Mouse (Mus musculus) mouse trophoblast stem cell (cell line): ENCODE measurements around the gene Cask.

ENCODE experiments used
- in situ Hi-C, 2 experiments: fragments of 300-500 bp; cut with MseI, MboI; formaldehyde crosslinking; loops; 2 replicates in 1 of 2; 3 replicates in 1 of 2; pipeline ENCODE4 v1.15.1; 2025

Gene Cask

GRCm38 (mm10) chrX:13720296-13720829, 130.8 kb downstream of the Cask start:
- in situ Hi-C loops, result no loop called here

GRCm38 (mm10) chrX:13718283-13718682, 132.9 kb downstream of the Cask start:
- in situ Hi-C loops, result no loop called here

GRCm38 (mm10) chrX:13716796-13717569, 134.2 kb downstream of the Cask start:
- in situ Hi-C loops, result no loop called here

- in situ Hi-C loops, result no loop called here
Measured at GRCm38 (mm10) chrX:13710174-13710573, 141.0 kb downstream of the Cask start.

- in situ Hi-C loops, result loop anchor here in 1 of 2 experiments (10.0 kb wide), 1 partner anchor 60 kb away; no protein-coding TSS in a partner anchor
Measured at GRCm38 (mm10) chrX:13705051-13705450, 146.1 kb downstream of the Cask start.

GRCm38 (mm10) chrX:13700681-13701080, 150.5 kb downstream of the Cask start:
- in situ Hi-C loops, result loop anchor here in 1 of 2 experiments (10.0 kb wide), 1 partner anchor 64 kb away; no protein-coding TSS in a partner anchor

- in situ Hi-C loops, result no loop called here
Measured at GRCm38 (mm10) chrX:13691865-13692264, 159.3 kb downstream of the Cask start.

- in situ Hi-C loops, result no loop called here
Measured at GRCm38 (mm10) chrX:13688356-13688755, 162.8 kb downstream of the Cask start.

- in situ Hi-C loops, result no loop called here
Measured at GRCm38 (mm10) chrX:13686589-13686988, 164.6 kb downstream of the Cask start.

- in situ Hi-C loops, result no loop called here
Measured at GRCm38 (mm10) chrX:13681748-13682147, 169.4 kb downstream of the Cask start.

GRCm38 (mm10) chrX:13673001-13673400, 178.2 kb downstream of the Cask start:
- in situ Hi-C loops, result loop anchor here (25.0 kb wide), 1 partner anchor 436 kb away; no protein-coding TSS in a partner anchor

GRCm38 (mm10) chrX:13670342-13670741, 180.8 kb downstream of the Cask start:
- in situ Hi-C loops, result loop anchor here (25.0 kb wide), 1 partner anchor 433 kb away; no protein-coding TSS in a partner anchor

GRCm38 (mm10) chrX:13668867-13669266, 182.3 kb downstream of the Cask start:
- in situ Hi-C loops, result loop anchor here (25.0 kb wide), 1 partner anchor 432 kb away; no protein-coding TSS in a partner anchor

GRCm38 (mm10) chrX:13661063-13661462, 190.1 kb downstream of the Cask start, which contains the start of gene Gpr82:
Gene Gpr82, plus strand, starts transcription at chrX:13661363.
- in situ Hi-C loops, result loop anchor here (25.0 kb wide), 1 partner anchor 424 kb away; no protein-coding TSS in a partner anchor

GRCm38 (mm10) chrX:13659201-13659890, 191.8 kb downstream of the Cask start:
- in situ Hi-C loops, result loop anchor here (25.0 kb wide), 1 partner anchor 422 kb away; no protein-coding TSS in a partner anchor

- in situ Hi-C loops, result loop anchor here (25.0 kb wide), 1 partner anchor 421 kb away; no protein-coding TSS in a partner anchor
Measured at GRCm38 (mm10) chrX:13658616-13659140, 192.5 kb downstream of the Cask start.

- in situ Hi-C loops, result loop anchor here (25.0 kb wide), 1 partner anchor 419 kb away; no protein-coding TSS in a partner anchor
Measured at GRCm38 (mm10) chrX:13656721-13657120, 194.4 kb downstream of the Cask start.

- in situ Hi-C loops, result loop anchor here (25.0 kb wide), 1 partner anchor 419 kb away; no protein-coding TSS in a partner anchor
Measured at GRCm38 (mm10) chrX:13655906-13656305, 195.3 kb downstream of the Cask start.

- in situ Hi-C loops, result loop anchor here (25.0 kb wide), 1 partner anchor 418 kb away; no protein-coding TSS in a partner anchor
Measured at GRCm38 (mm10) chrX:13655005-13655421, 196.2 kb downstream of the Cask start.

GRCm38 (mm10) chrX:13652291-13652690, 198.9 kb downstream of the Cask start:
- in situ Hi-C loops, result loop anchor here (25.0 kb wide), 1 partner anchor 415 kb away; no protein-coding TSS in a partner anchor

GRCm38 (mm10) chrX:13651889-13652288, 199.3 kb downstream of the Cask start:
- in situ Hi-C loops, result loop anchor here (25.0 kb wide), 1 partner anchor 415 kb away; no protein-coding TSS in a partner anchor
